Mouse (Mus musculus) retina, embryonic 14.5 days (tissue): ENCODE results near the gene 1700017N19Rik.
"Not testable (repeated sequence)": the region's sequence is repeated elsewhere in the genome, so short reads cannot be mapped to it uniquely, and the experiment has no call there.

ENCODE experiments used
- DNase-seq: peaks from one replicate; pipeline ENCODE4 v3.0.0-alpha.2; 2015; ENCODE audit warnings: low spot score

1700017N19Rik gene

DNA sequence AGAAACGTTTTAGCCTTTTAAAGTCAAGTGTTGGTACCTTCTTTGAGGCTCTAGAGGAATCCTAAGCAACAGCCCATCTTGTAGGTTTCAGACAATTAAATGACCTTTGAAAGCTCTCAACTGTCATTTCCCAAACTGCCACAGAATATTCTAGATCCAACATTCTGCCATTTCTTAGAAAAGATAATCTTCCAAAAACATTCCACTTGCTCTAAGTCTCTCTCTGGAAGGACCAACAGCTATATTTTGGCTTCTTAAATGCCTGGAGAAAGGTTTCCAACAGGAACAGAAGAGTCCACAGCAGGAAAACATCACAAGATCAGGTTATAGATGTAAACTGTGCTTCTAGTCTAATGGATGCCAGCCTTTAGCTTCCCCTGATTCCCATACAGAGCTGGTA, at the start of gene 1700017N19Rik, which contains the start of gene 4930430F08Rik:
TSS of gene 1700017N19Rik (plus strand) at position 162 of the 400 bp plus-strand sequence.
TSS of gene 4930430F08Rik (minus strand) at position 101 of the 400 bp plus-strand sequence.
- DNase-seq, result no peak

DNA sequence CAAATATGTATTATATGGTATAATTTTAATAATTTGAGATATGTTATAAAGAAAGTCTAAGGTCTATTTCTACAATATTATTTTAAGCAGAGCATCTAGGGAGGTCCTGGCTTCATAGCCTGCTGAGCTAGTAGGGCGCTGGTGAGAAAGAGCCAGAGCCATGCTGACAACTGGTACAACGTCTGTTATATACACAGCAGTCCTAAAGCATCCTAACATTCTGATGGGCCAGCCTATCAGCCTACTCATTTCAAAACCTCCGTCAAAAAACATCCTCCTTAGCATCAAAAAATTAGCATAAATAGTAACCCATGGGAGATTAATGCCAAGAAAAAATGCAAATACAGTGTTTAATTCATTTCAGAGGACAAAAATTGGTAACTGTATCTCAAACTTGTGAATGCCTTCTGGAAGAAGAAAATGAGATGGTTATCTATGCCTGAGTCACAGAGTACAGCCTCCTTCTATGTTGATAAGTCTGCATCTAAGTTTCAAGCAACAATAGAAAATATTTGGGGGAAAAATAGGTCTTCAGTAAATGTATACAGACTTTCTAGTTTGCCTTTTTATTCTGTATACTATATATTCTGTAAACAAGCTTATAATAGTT, 33.6 kb upstream of the 1700017N19Rik start:
- DNase-seq, result no peak

GRCm38 (mm10) chr10:100560194-100560883, 29.9 kb upstream of the 1700017N19Rik start:
- not testable (repeated sequence) for DNase-seq

DNA sequence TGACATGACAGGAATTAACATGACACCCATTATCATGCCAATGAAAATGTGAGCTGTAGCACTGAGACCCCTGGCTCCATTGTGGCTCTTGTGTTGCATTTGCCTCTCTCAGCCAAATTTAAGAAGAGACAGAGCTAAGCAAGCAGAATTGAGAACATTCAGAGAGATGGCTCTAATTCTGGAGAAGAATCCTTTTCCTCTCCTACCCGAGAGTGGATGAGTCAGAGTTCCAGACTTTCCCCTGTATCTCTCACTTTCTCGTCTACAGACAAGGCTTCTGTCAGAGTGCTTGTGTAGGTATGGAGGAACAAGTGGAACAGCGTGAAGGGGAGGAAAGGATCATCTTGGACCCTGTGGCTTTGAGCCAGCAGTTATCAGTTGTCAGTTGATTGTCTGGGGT, 26.2 kb upstream of the 1700017N19Rik start:
- no peak for DNase-seq

- DNase-seq, result no peak
Observed at GRCm38 (mm10) chr10:100571707-100572106, 18.6 kb upstream of the 1700017N19Rik start.

GRCm38 (mm10) chr10:100574505-100575149, 15.7 kb upstream of the 1700017N19Rik start:
- DNase-seq, result no peak

DNA sequence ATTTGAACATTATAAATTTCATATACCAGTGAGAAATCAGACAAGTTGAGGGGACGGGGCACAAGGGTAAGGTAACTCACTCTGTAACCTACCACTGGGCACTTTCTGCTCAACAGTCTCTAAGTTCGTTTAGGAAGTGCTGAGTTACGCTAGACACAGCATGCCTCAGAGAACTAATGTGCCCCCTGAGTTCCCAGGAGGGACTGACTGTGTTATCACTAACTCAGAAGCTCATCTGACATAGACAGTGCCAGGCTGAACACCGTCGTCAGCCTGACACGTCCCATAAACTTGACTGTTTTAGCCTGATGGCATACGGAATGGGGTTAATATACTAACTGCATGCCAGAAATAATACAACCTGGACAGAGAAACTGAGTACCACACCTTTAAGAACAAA, 15.0 kb upstream of the 1700017N19Rik start:
- DNase-seq, result no peak

DNA sequence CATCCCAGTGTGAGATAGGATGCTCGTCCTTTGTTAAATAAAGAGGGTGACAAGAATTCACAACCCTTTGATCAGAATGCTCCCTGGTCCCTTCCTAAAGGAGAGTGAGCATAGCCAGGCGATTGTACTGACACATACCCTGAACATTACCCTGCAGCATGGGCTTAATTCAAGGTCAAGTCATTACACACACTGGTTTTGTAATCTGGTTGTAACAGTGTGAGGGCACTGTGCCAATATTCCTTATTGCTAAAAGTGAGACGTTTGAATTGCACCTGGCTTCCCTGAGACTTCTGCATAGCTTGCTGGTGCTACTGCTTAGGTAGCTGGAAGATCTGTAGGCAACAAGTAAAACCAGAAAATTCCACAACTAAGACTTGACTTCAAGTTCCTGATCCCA, 6.1 kb upstream of the 1700017N19Rik start:
- no peak for DNase-seq

- no peak for DNase-seq
Observed at GRCm38 (mm10) chr10:100588524-100588923, 1.8 kb upstream of the 1700017N19Rik start.

GRCm38 (mm10) chr10:100588932-100589388, 1.3 kb upstream of the 1700017N19Rik start:
- DNase-seq, result peak; percentile 96

GRCm38 (mm10) chr10:100598339-100598738, 8.1 kb downstream of the 1700017N19Rik start:
- no peak for DNase-seq

- DNase-seq, result peak; percentile 55
Observed at GRCm38 (mm10) chr10:100603511-100603910, 13.2 kb downstream of the 1700017N19Rik start.

DNA sequence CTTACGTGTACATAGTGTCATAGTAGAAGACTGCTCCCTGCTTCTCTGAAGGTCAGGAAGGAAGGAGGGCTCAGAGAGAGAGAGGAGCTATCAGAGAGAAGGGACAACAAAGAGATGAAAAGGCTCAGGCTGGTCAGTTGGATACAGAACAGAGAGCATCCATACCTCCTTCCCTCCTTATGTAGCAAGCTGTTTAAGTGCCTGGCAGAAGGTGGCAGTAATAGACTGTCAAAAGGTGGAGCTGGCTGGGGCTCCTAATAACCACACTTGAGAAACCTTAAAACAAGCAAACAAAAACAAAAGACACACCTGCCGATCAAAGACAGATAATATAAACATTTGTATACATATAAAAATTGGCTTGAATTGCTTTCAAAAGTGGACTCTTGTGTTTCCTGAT, 14.0 kb downstream of the 1700017N19Rik start:
- DNase-seq, result peak; percentile 56

DNA sequence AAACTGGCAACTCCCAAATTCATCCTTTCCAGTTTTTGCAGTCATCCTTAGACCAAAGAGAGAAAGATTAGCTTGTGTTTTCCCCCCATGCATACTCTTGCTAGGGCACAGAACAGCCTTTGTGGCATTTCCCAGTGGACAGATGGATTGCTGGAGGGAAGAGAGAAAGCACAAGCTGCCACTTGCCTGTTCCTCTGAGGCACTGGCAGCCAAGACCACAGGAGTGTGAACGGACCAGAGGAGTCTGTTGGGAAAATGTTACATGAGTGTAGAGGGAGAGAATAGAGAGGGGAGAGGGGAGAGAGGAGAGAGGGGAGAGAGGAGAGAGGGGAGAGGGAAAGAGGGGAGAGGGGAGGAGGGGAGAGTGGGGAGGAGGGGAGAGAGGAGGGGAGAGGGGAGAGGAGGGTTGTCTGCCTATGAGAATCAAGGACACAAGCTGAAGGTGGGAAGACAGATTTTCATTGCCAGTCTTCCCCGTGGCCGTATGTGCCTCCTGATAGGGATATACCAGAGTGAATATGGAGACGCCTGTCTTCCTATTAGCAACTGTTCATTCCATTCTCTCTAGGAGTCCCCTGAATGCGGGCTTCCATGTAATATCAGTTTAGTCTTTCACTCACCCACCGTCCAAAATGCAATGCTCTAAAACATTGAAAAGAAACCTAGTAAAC, 27.1 kb downstream of the 1700017N19Rik start:
- DNase-seq, result no peak

DNA sequence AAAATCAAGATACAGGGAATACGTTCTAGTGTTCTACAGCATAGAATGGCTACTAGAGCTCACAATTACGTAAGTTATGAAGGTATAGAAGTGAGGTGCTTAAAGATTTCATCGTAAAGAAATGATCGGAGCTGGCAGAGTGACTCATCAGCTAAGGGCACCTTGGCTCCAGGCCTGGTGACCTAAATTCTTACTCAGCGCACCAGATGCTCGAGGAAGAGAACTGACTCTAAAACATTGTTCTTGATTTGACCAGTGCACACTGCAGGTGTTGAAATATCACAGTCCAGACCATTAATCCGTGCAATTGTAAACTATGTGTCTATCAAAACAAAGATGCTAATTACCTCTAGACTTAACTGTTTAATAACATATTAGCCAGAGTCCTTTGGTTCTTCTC, 29.2 kb downstream of the 1700017N19Rik start:
- DNase-seq, result no peak

DNA sequence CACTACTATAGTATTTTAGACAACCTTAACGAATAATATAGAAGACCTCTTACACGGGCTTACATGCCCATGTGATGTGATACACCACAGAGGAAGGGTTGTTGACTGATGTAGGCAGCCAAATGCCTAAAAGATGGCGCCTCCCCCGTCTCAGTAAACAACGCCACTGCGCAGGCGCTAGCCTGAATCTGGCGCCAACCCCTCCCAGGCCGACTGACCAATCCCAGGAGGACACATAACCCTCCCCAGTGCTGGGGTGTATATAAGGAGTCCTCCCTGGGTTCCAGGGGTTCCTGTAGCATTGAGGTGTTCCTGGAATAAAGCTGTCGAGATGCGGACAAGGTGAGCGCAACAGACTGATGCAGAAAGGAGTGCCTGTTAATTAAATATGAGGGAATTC, 29.8 kb downstream of the 1700017N19Rik start:
- no peak for DNase-seq

- DNase-seq, result no peak
Observed at GRCm38 (mm10) chr10:100622494-100622893, 32.2 kb downstream of the 1700017N19Rik start.

DNA sequence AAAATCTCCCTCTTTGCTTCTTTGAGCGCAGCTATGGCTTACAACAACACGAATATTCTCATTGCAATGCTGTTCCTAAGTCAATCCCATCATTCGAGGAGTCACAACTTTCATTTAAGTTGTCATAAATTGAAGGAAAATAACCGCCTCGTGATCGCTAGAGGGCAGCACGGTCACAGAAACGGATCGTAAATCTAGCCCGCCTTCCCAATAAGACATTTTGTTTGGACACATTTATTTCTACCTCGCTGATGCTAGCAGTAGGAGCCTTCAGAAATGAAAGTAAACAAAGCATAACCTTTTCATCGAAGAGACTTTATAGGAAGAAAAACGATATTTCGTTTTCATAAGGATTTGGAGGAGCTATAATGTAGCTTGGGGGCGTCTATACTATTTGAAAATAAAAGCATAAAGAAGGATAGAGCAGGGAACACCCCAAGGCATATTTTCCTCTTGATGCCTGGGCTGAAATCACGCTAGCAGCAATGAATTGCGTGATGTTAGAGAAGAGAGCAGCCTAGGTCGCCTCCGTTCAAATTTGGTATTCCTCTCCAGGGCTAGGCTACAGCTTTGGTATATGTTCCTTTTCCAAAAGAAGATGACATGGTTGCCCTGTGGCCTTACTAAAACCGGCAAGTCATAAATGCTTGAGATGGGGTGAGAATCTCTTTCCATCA, 39.6 kb downstream of the 1700017N19Rik start:
- peak; percentile 88 for DNase-seq

DNA sequence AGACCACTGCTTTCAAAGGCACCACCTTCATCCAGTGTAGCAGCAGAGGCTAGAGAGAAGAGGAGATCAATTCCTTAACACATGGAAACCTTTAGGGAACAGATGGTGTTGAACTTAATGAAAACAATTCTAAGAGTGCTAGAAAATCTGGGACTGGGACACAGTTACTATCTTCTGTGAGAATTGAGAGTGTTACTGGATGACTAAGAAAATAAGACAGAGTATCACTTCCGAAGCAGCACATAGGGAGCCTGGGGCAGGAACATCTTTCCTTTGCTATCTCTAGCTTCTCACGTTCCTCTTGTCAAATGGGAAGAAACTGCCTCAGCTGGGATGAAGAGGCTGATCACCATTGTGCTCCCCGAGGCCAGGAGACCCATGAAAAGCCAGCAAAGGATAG, 52.6 kb downstream of the 1700017N19Rik start:
- no peak for DNase-seq

DNA sequence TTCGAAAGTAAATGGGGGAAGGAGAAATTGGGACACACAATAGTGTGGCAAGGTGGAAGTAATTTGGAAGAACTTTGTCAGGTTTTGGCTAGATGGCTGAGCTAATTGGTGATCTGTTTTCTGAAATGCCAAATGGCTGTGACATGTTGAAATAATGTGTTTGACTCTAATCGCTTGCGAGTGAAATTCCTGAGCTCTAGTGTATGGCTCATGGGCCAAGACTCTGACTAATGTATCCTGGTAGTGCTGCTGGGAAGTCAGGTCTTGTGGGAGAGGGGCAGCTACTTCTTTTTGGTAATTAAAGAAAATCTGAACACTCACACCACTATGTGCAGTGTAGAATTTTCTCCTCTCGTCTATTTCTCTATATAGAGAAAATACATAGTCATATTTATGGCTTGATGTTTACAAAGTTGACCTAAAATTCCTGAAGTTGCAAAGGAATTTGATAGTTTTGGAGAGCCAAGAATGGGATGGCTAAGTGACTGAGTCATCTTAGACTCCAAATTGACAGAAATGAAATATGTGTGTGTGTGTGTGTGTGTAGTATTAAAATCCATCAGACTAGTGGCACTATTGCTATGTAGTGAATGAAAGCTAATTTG, 55.1 kb downstream of the 1700017N19Rik start:
- DNase-seq, result peak; percentile 58

- no peak for DNase-seq
Observed at GRCm38 (mm10) chr10:100654183-100654582, 63.9 kb downstream of the 1700017N19Rik start.
